Mouse (Mus musculus) lung, embryonic 15.5 days (tissue): ENCODE results near the gene Nin. TPM values are rescaled to one million over a fixed set of nuclear protein-coding genes. Genes with fewer than 3 reads are reported as not detected.
"Not testable (repeated sequence)": the region's sequence is repeated elsewhere in the genome, so short reads cannot be mapped to it uniquely, and the experiment has no call there.

Experiments
- ATAC-seq: fragments of 200-750 bp; cut with Nextera tagmentation; 2 replicates; pipeline ENCODE4 v1.8.0; 2017; ENCODE audit warnings: moderate number of reproducible peaks, borderline replicate concordance; ENCODE audit not compliant: low FRiP score, low TSS enrichment; ENCODE audit errors: extremely low read depth
- H3K27ac ChIP-seq: fragments of 300-500 bp; sonication (generic); 2 replicates; pipeline ENCODE4 v1.5.1; 2015; ENCODE audit warnings: moderate library complexity, mild to moderate bottlenecking, inconsistent platforms
- H3K27me3 ChIP-seq: fragments of 300-500 bp; sonication (generic); 2 replicates; pipeline ENCODE4 v1.6.1; 2015; ENCODE audit warnings: inconsistent platforms
- H3K36me3 ChIP-seq: fragments of 300-500 bp; sonication (generic); 2 replicates; pipeline ENCODE4 v1.6.1; 2015; ENCODE audit warnings: inconsistent platforms
- H3K4me1 ChIP-seq: fragments of 300-500 bp; sonication (generic); 2 replicates; pipeline ENCODE4 v1.6.1; 2015; ENCODE audit warnings: inconsistent platforms
- H3K4me2 ChIP-seq: fragments of 300-500 bp; sonication (generic); 2 replicates; pipeline ENCODE4 v1.6.1; 2015; ENCODE audit warnings: inconsistent platforms, mild to moderate bottlenecking, moderate library complexity
- H3K4me3 ChIP-seq: fragments of 300-500 bp; sonication (generic); 2 replicates; pipeline ENCODE4 v1.5.1; 2015; ENCODE audit warnings: mild to moderate bottlenecking, inconsistent platforms
- H3K9ac ChIP-seq: fragments of 300-500 bp; sonication (generic); 2 replicates; pipeline ENCODE4 v1.6.1; 2015; ENCODE audit warnings: inconsistent platforms
- H3K9me3 ChIP-seq: fragments of 300-500 bp; sonication (generic); 2 replicates; pipeline ENCODE4 v1.6.1; 2016; ENCODE audit warnings: inconsistent platforms
- WGBS: fragments of 180-500 bp; shearing (Covaris S2); methylation state at CpG from one replicate; pipeline ENCODE4 v1.1.7; 2015; 5-methylcytosine and 5-hydroxymethylcytosine counted together
- polyA plus RNA-seq: library from polyadenylated mRNA; unstranded; fragments of >200 nt; fragmentation: Nextera tagmentation; extraction: Ambion mirVana; gene quantifications from 2 replicates; pipeline ENCODE4 v1.2.1, GENCODE M21; 2015

Nin gene
- polyA plus RNA-seq: 13.1 and 14.6 TPM in 2 replicates

GRCm38 (mm10) chr12:70113351-70113750, at the start of gene Nin:
Gene Nin (minus strand): TSS chr12:70113717.
- H3K4me2 ChIP-seq: no peak within 1 kb of the TSS
- WGBS: 64% methylated on average over 11 of the region's 11 CpGs
- no peak for ATAC-seq
- no peaks in the 10 kb centered on the region for H3K36me3 ChIP-seq
- 0 out of 2 replicates have a peak within 1 kb of the TSS, but pooled peaks have one; percentile 92 for H3K27ac ChIP-seq
- no peak within 1 kb of the TSS for H3K9ac ChIP-seq
- H3K27me3 ChIP-seq: no peaks in the 10 kb centered on the region
- H3K4me3 ChIP-seq: no peak within 1 kb of the TSS
- H3K4me1 ChIP-seq: peaks cover 19% of the 10 kb centered on the region
- no peaks in the 10 kb centered on the region for H3K9me3 ChIP-seq

- Histone ChIP-seq H3K9ac (no peak overlapping the region), H3K36me3 (no peaks in the 10 kb centered on the region), H3K4me2 (no peak overlapping the region), H3K4me1 (peaks cover 10% of the 10 kb centered on the region; the same call in 1 of the 2 replicates), H3K27ac (peak overlapping the region; percentile 19; the same call in 1 of the 2 replicates), H3K4me3 (no peak overlapping the region), H3K9me3 (no peaks in the 10 kb centered on the region), H3K27me3 (no peaks in the 10 kb centered on the region)
- 35% methylated on average over 5 of the region's 5 CpGs for WGBS
- ATAC-seq: peak; percentile 82
Observed at GRCm38 (mm10) chr12:70161057-70161456, 47.5 kb upstream of the Nin start.

GRCm38 (mm10) chr12:70157292-70158066, 44.0 kb upstream of the Nin start:
- H3K9me3 ChIP-seq: no peaks in the 10 kb centered on the region
- WGBS: 61% methylated on average over 5 of the region's 5 CpGs
- H3K4me1 ChIP-seq: peaks cover 10% of the 10 kb centered on the region; the same call in 1 of the 2 replicates
- H3K4me3 ChIP-seq: no peak overlapping the region
- H3K27ac ChIP-seq: no peak overlapping the region
- H3K9ac ChIP-seq: no peak overlapping the region
- no peak for ATAC-seq
- H3K27me3 ChIP-seq: no peaks in the 10 kb centered on the region
- no peak overlapping the region for H3K4me2 ChIP-seq
- no peaks in the 10 kb centered on the region for H3K36me3 ChIP-seq

GRCm38 (mm10) chr12:70156222-70156621, 42.7 kb upstream of the Nin start:
- 60% methylated on average over 6 of the region's 6 CpGs for WGBS
- Histone ChIP-seq H3K36me3 (no peaks in the 10 kb centered on the region), H3K9ac (no peak overlapping the region), H3K4me1 (peaks cover 5% of the 10 kb centered on the region; the same call in 1 of the 2 replicates), H3K9me3 (no peaks in the 10 kb centered on the region), H3K27ac (no peak overlapping the region), H3K4me2 (no peak overlapping the region), H3K4me3 (no peak overlapping the region), H3K27me3 (no peaks in the 10 kb centered on the region; the same call in 1 of the 2 replicates)
- no peak for ATAC-seq

GRCm38 (mm10) chr12:70153842-70154241, 40.3 kb upstream of the Nin start, which contains the start of gene Abhd12b:
Gene Abhd12b (plus strand): TSS chr12:70154142.
- WGBS: 50% methylated on average over 3 of the region's 3 CpGs
- Histone ChIP-seq H3K4me3 (no peak within 1 kb of the TSS), H3K4me2 (no peak within 1 kb of the TSS), H3K9me3 (no peaks in the 10 kb centered on the region), H3K4me1 (peaks cover 3% of the 10 kb centered on the region), H3K36me3 (no peaks in the 10 kb centered on the region), H3K27me3 (no peaks in the 10 kb centered on the region; the same call in 1 of the 2 replicates), H3K27ac (no peak within 1 kb of the TSS), H3K9ac (no peak within 1 kb of the TSS)
- no peak for ATAC-seq

GRCm38 (mm10) chr12:70148631-70149265, 35.2 kb upstream of the Nin start:
- Histone ChIP-seq H3K9ac (no peak overlapping the region), H3K27ac (no peak overlapping the region; the same call in 1 of the 2 replicates)

GRCm38 (mm10) chr12:70147986-70148630, 34.6 kb upstream of the Nin start:
- 6% methylated on average over 13 of the region's 13 CpGs for WGBS
- H3K27ac ChIP-seq: peak overlapping the region; percentile 47; the same call in 1 of the 2 replicates
- peak; percentile 30; the same call in 1 of the 2 replicates for ATAC-seq
- no peaks in the 10 kb centered on the region for H3K36me3 ChIP-seq
- peak overlapping the region; percentile 24; the same call in 1 of the 2 replicates for H3K9ac ChIP-seq
- H3K4me3 ChIP-seq: peak overlapping the region; percentile 33
- peak overlapping the region; percentile 54 for H3K4me2 ChIP-seq
- H3K4me1 ChIP-seq: peaks cover 27% of the 10 kb centered on the region
- H3K9me3 ChIP-seq: no peaks in the 10 kb centered on the region
- H3K27me3 ChIP-seq: no peaks in the 10 kb centered on the region; the same call in 1 of the 2 replicates

More at GRCm38 (mm10) chr12:70148631-70149265, 35.2 kb upstream of the Nin start:
- no peaks in the 10 kb centered on the region for H3K9me3 ChIP-seq
- 18% methylated on average over 11 of the region's 11 CpGs for WGBS
- no peak for ATAC-seq
- H3K36me3 ChIP-seq: no peaks in the 10 kb centered on the region
- H3K4me3 ChIP-seq: peak overlapping the region; percentile 33
- no peaks in the 10 kb centered on the region; the same call in 1 of the 2 replicates for H3K27me3 ChIP-seq
- peak overlapping the region; percentile 54 for H3K4me2 ChIP-seq
- peaks cover 27% of the 10 kb centered on the region for H3K4me1 ChIP-seq

- Histone ChIP-seq H3K4me3 (no peak overlapping the region), H3K9me3 (no peaks in the 10 kb centered on the region), H3K4me2 (no peak overlapping the region), H3K4me1 (peaks cover 27% of the 10 kb centered on the region), H3K27ac (no peak overlapping the region), H3K27me3 (no peaks in the 10 kb centered on the region), H3K36me3 (no peaks in the 10 kb centered on the region), H3K9ac (no peak overlapping the region)
- no peak for ATAC-seq
- WGBS: 92% methylated on average over 6 of the region's 6 CpGs
Observed at GRCm38 (mm10) chr12:70145586-70145985, 32.1 kb upstream of the Nin start.

- H3K4me2 ChIP-seq: peak overlapping the region; percentile 33; the same call in 1 of the 2 replicates
- no peak overlapping the region for H3K4me3 ChIP-seq
- H3K36me3 ChIP-seq: no peaks in the 10 kb centered on the region
- ATAC-seq: no peak
- H3K27ac ChIP-seq: peak overlapping the region; percentile 79
- peaks cover 27% of the 10 kb centered on the region for H3K4me1 ChIP-seq
- H3K9ac ChIP-seq: no peak overlapping the region
- H3K27me3 ChIP-seq: no peaks in the 10 kb centered on the region
- H3K9me3 ChIP-seq: no peaks in the 10 kb centered on the region
- 26% methylated on average over 20 of the region's 20 CpGs for WGBS
Observed at GRCm38 (mm10) chr12:70144637-70145448, 31.3 kb upstream of the Nin start.

- H3K4me2 ChIP-seq, H3K4me3 ChIP-seq, H3K36me3 ChIP-seq, H3K9ac ChIP-seq, H3K9me3 ChIP-seq, H3K27me3 ChIP-seq: not testable (repeated sequence)
- ATAC-seq: peak; percentile 76; the same call in 1 of the 2 replicates
- peaks cover 27% of the 10 kb centered on the region for H3K4me1 ChIP-seq
- WGBS: 2% methylated on average over 3 of the region's 3 CpGs
- peak overlapping the region; percentile 79 for H3K27ac ChIP-seq
Observed at GRCm38 (mm10) chr12:70144106-70144587, 30.6 kb upstream of the Nin start.
